Mouse (Mus musculus): ENCODE measurements around the gene Efcab11. TPM values are rescaled to one million over a fixed set of nuclear protein-coding genes. Genes with fewer than 3 reads are reported as not detected.

Efcab11 gene
- polyA plus RNA-seq, 1 experiment: 0.84 TPM

DNA sequence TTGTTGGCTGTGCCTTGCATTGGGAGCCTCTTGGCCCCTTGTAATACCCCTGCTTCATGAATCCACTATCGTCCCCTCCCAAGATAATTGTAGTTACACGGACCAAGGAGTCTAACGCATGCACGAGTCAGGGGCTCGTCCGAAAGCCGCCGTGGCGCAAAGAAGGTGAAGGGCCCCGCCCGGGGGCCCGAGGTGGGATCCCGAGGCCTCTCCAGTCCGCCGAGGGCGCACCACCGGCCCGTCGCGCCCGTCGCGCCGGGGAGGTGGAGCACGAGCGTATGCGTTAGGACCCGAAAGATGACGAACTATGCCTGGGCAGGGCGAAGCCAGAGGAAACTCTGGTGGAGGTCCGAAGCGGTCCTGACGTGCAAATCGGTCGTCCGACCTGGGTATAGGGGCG lies 239.3 kb downstream of the Efcab11 start:
- 96% methylated on average over 37 of the region's 37 CpGs for WGBS
- no peak for TF ChIP-seq CTCF (IDR thresholded peaks at IDR 0.05; ENCODE audit: borderline replicate concordance, insufficient read depth, low read depth, low read length)
- no peak for TF ChIP-seq POLR2A (IDR thresholded peaks at IDR 0.05; ENCODE audit: borderline replicate concordance, insufficient read depth, low read length)
- DNase-seq: no peak

More for the DNA sequence above, 239.3 kb downstream of the Efcab11 start:
- no peak overlapping the region for H3K4me3 ChIP-seq (replicated peaks; ENCODE audit: insufficient read depth, low read depth, low read length)
- no peaks in the 10 kb centered on the region for H3K27me3 ChIP-seq (ENCODE audit: control insufficient read depth, insufficient read depth, low read length)
- no peak overlapping the region for H3K27ac ChIP-seq (ENCODE audit: insufficient read depth, low read length)
- H3K4me1 ChIP-seq (ENCODE audit: control insufficient read depth, insufficient read depth, low read length): peaks cover 5% of the 10 kb centered on the region

Other genes starting within 250 kb of the Efcab11 start
- gene Tdp1, start 78 bp upstream of the Efcab11 start, polyA plus RNA-seq (2012; rRNA removed): 20.7 and 23.0 TPM in 2 replicates
- gene Kcnk13, start 80.1 kb upstream of the Efcab11 start, polyA plus RNA-seq (2012; rRNA removed): 7.1 and 9.2 TPM in 2 replicates
- 163 and 177 TPM in 2 replicates for gene Psmc1, start 225.7 kb upstream of the Efcab11 start, polyA plus RNA-seq (2012; rRNA removed)